Mouse (Mus musculus) cortical plate, adult 2 months (tissue): ENCODE measurements around the gene Gm26566.

Experiments used
- CTCF ChIP-seq: fragments of 200-500 bp; IDR thresholded peaks from 2 replicates; pipeline ENCODE4 v1.5.1; 2011; ENCODE audit warnings: mild to moderate bottlenecking, control low read depth, low read length; ENCODE audit not compliant: insufficient read depth; ENCODE audit errors: extremely low read depth
- POLR2A ChIP-seq: fragments of 200-500 bp; IDR thresholded peaks from 2 replicates; pipeline ENCODE4 v1.6.1; 2011; ENCODE audit warnings: mild to moderate bottlenecking, low read length, control low read depth; ENCODE audit not compliant: insufficient read depth; ENCODE audit errors: extremely low read depth

DNA sequence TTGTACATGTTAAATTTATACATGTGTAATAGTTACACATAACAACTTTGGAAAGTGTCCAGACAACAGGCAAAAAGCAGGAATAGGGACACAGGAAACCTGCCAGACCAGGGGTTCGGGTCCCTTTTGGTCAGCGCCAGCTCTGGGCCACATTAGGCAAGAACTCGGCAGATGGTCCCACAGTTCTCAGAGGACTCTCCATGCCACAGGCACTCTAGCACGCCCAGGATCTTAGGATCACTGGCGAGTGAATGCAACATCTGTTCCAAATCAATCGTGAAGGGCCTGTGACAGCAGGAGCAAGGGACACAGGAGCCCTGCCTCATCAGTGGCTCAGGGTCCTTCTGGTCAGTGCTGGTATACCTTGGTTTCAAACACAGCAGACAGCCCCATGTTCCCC, 28.3 kb downstream of the Gm26566 start:
- TF ChIP-seq CTCF, result no peak
- no peak for TF ChIP-seq POLR2A
